Mouse (Mus musculus): ENCODE data around the gene Slc9a2. TPM values are rescaled to one million over a fixed set of nuclear protein-coding genes. Genes with fewer than 3 reads are reported as not detected.
"Not testable (repeated sequence)": the region's sequence is repeated elsewhere in the genome, so short reads cannot be mapped to it uniquely, and the experiment has no call there.

The Slc9a2 gene
- 10 to 100 TPM; 14.9 to 16.2 TPM for total RNA-seq (2021)
- long read RNA-seq, full-length matches to known transcripts = 5 of 8 reads
- long read RNA-seq, partial matches to known transcripts = 1 of 8 reads
- long read RNA-seq, other reads (novel, unspliced or antisense) = 2 of 8 reads

DNA sequence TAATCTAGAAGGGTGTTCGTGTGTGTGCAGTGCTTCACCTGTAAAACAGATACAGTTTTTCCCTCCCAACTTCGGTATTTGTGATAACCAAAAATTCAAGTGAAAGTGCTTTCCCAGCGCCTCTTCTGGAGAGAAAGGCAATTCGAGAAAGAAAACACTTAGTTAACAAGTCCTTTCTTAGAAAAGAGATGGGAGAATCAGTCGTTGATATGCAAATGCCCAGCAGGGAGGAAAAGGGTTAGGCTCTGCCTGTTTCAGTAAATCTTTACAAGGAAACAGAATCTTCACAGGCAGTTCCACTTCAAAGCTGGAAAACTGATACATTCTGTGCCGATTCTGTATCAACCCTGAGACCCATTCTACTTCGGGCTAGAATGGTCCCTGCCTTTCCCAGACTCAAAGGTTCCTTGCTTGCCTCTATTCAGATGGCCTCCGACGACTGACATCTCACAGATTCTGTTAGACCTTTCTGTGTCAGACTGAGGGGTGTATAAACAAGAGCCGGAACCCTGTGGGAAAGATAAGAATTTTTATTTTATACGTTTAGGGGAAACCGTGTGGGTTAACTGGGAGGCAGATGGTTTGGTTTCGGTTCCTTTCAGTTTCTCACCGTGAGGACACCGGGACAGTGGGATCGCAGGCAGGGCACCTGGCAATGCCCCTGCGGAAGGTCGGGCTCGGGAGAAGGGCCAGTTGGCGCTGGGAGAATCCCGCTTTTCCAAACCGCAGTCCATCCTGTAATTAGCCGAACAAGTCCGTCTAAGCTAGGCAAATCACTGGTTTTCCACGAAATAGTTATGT is at the start of gene Slc9a2:
Gene Slc9a2, plus strand, starts transcription at position 508 of the 801 bp plus-strand sequence.
- DNase-seq (ENCODE audit: low spot score in 2 of 2) = no peak

DNA sequence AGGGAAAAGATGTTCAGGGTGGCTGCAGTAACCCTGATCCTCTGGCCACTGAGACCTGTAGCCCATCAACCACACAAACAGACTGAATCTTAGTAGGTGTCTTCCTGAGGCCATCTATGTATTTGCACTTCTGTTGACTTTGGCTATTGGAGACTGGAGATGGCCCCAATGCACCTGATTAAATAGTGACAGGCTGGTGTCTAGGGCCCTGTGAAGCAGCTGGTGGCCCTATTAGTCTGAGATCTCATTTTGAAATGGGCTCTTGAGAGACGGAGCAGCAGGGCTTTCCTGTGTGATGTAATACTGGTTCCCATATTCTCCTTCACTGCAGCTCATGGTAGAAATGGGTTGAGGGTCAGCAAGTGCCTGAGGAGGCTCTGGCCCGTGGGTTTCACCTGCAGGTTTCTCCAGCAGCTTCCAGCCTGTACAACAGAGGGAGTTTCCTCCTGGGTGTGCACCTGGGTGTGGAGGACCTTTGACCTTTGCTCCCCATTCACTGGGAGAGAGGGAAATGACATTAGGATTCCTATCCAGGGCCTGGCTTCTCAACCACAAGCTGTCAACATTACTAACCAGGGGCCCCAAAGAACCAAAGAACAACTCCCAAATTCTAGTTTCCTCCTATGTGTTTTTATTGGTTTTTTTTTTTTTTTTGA is 47.8 kb upstream of the Slc9a2 start:
- no peak for DNase-seq (ENCODE audit: low spot score in 2 of 2)

DNA sequence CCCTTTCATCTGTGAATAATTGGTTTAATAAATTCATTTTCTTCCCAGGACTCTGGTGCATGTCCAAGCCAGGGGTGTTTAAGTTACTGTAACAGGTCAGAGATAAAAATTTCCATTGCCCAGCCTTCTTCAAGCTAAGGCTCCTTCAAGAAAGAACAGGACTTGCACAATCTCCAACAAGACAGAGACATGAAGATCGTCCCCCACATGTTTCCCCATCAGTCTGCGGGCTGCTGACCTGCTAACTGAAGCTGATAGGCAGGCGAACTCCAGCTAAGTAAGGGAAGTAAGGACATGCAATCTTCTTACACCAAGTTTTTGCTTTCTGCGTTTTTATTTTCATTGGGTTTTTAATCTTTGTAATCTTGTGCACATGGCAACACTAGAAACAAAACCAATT is 45.8 kb upstream of the Slc9a2 start:
- no peak for DNase-seq (ENCODE audit: low spot score in 2 of 2)

DNA sequence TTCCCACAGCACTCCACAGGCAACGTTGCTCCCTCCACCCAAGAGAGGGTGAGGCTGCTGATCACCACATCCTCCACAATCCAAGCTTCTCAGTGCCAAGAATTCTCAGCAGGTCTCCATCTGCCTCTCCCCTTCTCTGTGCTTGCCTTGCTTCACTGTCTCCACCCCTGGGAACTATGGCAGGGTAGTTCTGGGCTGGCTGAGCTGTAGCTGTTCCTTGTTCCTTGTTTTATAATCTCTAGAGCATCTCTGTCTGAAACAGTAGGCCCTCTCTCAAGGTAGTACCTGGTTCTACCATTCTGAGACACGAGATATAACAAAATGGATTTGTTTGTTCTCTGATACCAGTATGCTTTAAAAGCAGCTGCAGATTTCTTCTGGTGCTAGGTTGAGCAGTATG is 32.1 kb upstream of the Slc9a2 start:
- DNase-seq (ENCODE audit: low spot score in 2 of 2) = no peak

DNA sequence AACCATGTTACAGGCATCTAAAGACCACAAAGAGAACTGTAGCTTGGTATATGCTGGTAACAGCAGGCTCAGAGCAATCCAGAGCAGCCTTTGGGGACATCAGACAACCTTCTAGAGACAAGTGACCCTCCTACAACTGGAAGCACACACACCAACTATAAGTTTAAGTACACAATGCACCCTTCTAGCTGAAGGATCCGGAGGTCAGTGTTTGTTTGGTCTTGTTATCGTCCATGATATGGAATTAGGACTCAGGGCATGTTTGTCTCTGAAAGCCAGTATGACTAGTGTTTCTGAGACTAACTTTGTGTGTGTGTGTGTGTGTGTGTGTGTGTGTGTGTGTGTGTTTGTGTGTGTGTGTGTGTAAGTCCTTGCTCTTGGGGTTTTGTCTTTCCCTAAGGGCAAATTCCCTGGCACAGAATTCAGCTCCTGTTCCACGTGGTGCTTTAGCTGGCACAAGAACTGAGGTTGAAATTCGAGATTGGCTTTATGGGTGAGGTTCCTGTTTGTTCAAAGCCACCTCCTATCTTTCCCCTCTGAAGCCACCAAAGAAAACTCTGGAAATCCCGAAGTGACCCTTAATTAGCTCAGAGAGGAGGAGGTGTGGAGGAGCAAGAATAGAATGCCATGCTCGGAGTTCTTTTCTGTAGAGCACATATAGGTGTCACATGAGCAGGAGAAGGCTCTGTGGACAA is 29.4 kb upstream of the Slc9a2 start:
- no peak for DNase-seq (ENCODE audit: low spot score in 2 of 2)

DNA sequence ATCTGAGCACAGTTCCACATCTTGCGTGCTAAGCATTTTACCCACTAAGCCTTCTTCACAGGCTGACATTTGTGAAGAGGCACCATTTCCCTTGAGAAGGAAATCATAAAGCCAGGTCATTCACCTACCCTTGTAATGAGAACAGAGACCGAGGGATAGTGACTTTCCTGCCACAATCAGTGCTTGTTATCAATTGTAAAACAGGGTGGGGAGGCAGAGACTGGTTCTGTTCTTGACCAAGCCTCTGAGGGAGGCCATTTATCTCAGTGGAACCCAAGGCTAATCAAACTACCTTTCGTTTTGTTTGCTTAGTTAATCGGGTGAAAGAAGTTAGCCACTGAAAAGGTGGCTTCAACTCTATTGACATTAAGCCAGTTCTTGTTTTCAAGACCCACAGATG is 23.3 kb upstream of the Slc9a2 start:
- DNase-seq (ENCODE audit: low spot score in 2 of 2) = no peak

DNA sequence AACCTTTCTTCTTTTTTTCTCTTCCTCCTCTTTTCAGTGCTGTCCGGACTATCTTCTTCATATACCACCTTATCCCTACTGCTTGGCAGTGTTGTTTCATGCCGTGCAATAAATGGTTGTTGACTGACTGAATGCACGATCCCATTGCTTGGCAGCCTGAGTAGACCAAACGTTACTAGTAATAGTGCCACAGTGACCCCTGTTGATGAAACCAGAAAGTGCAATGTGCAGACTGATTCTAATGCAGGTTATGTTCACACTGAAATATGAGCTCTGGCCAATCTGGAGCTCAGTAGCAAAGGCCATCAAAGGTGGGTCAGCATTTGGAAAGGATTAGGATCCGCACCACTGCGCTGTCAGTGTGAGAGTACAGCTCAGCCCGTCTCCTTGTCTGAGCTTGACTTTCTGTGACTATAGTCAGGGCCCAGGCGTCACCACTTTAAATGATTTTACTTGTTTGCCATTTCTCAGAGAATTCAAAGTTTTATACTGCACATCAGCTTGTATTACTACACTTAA is 22.3 kb upstream of the Slc9a2 start:
- DNase-seq (ENCODE audit: low spot score in 2 of 2) = peak; percentile 75 to 76

DNA sequence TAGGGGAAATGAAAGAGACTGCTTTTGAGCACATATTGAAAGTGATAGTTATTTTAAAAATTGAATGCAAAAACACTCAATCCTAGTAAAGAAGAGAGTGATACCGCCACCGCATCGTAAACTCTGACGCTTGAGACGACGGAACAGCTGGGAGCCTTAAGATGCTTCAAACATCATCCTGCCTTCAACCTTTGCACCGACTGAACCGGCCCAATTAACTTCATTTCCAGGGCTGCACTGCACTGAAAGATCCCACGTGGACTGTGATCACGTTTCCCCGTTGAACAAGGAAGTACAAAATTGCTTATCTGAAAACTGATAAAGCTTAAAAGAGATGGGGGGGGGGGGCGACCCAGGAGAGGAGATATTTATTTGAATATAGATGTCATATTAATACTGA is 21.4 kb upstream of the Slc9a2 start:
- no peak for DNase-seq (ENCODE audit: low spot score in 2 of 2)

DNA sequence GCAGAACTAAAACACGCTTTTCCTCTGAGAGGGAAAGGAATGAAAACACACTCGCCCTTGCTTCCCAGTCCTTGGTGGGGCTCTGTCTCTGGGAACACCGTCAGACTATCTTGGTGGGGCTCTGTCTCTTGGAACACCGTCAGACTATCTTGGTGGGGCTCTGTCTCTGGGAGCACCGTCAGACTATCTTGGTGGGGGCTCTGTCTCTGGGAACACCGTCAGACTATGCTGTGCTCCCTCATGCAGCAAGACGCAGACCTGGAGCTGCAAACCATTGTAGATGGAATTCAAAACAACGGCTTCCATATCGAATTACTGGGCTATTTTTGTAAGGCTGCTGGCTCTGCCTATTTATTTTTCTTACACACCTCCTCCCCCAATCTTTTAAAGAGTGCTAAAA is 20.9 kb upstream of the Slc9a2 start:
- no peak for DNase-seq (ENCODE audit: low spot score in 2 of 2)

DNA sequence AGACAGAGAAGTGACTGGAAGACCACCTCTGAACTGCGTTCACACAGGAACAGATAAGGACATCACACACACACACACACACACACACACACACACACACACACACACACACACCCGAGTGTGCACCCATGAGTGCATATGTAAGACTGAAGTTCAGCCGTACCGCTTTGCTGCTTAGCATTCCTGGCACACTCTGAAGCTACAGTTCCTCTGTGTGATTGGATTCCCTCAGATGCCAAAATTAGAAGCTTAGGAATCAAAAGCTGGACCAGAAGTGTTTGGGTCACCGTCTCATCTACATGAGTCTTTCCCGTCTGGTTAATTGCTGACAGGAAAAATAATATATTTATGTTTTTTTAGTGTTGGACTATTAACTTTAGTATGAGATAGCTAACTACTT is 19.5 kb upstream of the Slc9a2 start:
- DNase-seq (ENCODE audit: low spot score in 2 of 2) = no peak

DNA sequence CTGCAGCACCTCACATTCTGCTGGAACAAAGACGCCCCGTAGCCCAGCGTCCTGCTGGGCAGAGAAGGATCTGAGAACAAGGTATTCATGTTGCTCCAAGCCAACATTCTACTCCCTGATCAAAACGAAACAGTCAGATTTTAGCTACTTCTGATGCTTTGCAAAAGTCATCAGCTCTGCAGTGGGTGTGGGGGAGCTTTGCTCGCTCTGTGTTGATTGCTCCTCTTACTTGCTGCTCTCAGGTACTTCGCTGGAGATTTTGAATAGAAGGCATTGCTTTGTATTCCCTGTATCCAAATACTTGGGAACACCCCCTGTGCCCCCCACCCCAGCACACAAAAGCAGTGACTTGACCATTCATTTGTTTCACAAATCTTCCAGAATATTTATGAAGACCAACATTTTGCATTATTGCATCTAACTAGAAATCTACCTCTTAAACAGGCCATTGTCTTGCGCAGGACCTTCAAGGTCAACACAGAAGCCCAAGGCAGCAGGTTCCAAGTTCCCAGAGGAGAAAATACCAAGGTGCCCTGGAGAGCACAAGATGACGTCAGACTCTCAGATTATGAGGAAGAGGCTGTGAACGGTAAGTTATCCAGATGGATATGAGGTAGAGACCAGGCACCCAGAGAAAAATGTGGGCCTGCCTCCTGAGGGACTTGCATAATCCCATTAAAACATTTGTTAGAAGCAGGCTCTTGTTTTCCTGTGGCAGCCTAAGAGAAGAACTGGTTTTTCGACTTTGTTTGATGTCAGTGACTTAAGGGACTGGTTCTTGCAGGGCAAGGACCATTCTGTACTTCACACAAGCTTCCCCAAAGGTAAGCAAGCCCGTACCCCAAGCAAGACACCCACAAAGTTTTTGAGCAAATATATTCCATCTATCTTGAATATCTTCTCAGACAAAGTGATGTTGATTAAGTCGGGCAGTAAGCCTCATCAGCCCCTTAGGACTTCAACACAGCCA is 14.7 kb upstream of the Slc9a2 start:
- no peak for DNase-seq (ENCODE audit: low spot score in 2 of 2)

DNA sequence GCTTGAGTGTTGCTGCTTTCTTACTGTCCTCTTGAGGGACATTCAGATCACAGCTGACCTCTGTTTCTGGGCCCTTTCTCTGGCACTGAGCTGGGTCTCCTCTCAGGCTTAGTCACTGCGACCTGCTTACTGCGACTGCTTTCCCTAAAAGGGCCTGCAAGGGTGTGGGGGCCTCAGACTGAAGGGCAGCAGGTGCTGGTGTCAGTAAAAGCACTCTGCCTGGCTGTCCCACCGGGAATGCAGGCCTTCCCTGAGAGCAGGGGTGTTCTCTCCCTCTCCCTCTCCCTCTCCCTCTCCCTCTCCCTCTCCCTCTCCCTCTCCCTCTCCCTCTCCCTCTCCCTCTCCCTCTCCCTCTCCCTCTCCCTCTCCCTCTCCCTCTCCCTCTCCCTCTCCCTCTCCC is 12.9 kb upstream of the Slc9a2 start:
- DNase-seq (ENCODE audit: low spot score in 2 of 2) = not testable (repeated sequence)

DNA sequence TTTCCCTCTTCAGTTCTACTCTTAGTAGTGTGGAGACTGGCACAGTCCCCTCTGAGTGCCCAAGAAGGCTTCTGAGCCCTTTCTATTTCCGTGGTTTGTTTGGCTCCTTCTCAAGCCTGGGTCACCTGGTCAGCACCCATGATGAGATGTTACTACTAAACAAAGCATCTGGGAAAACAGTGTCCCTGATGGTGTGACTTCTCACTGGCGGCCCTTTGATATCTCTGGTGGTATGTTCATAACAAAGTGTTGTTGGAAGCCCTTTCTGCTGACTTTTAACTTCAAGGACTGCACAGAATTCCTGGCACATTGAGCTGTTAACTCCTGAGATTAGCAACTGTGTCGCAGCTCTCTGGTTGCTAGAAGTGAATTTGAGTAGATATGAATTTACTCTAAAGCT is 10.3 kb upstream of the Slc9a2 start:
- DNase-seq (ENCODE audit: low spot score in 2 of 2) = no peak

DNA sequence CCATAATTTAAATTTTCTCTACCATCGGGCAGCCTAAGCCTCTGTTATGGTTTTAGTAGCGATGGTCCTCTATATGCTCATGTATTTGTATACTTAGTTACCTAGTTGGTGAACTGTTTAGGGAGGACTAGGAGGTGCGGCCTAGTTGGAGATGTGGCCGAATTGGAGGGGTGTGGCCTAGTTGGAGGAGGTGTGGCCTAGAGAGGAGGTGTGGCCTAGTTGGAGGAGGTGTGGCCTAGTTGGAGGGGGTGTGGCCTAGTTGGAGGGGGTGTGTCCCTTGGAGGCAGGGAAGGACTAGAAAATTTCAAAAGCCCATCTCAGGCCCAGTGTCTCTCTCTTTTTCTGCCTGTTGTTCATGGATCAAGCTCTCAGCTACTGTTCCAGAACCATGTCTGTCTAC is 8.9 kb upstream of the Slc9a2 start:
- DNase-seq (ENCODE audit: low spot score in 2 of 2) = no peak

DNA sequence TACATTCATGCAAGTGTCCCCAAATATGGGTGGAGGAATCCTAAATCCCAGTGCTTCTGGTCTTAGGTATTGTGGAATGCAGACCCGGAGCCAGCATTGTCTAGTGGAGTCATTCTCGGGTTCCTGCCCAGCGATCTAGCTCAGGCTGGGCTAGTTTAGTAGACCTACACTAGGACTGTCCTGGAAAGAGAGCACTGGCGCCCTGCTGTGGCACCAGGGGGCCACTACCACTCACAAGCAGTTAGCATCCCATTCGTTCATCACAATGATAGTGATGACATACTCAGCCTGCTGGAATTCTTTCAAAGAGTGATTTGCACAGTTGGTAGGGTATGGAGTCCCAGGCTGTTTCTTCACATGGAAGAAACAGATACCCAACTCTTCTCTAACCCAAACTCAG is 3.1 kb upstream of the Slc9a2 start:
- no peak for DNase-seq (ENCODE audit: low spot score in 2 of 2)

DNA sequence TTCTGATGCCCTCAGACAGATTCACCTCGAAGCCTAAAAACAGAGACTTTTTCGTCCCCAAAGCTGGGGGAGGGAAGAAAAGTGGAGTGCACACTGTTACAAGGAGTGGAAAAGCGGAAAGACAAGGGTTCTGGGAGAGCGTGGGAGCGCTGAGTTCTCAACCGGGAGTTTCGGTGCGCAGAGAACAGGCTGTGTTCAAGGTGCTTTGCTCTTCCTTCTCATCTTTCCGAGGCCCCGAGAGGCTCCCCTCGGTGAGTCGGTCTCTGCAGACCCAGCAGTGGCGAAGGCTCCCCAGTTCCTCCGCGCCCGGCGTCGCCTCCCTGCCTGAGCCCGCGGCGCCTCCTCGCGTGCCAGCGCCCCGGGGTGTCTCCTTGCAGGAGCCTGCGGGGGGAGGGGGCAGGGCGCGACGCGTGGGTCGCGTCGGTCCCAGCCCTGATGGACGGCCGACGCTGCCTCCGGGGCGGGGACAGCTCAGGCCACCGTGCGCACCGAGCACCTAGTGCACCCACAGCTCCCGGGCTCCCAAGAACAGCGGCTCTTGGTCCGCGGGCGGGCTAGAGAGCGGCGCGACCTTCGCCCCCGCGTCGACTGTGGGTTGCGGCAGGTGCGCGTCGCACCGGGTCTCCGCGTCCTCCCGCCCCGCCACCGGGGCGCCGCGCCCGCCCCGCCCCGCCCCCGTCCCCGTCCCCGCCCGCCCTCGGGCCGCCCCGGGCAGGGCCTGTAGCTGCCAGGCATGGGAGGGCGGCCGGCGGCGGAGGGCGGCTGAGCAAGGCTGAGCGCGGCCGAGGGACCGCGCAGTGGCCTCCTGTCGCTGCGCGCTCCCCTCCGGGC is 709 bp downstream of the Slc9a2 start:
- DNase-seq (ENCODE audit: low spot score in 2 of 2) = peak; percentile 44 to 49

DNA sequence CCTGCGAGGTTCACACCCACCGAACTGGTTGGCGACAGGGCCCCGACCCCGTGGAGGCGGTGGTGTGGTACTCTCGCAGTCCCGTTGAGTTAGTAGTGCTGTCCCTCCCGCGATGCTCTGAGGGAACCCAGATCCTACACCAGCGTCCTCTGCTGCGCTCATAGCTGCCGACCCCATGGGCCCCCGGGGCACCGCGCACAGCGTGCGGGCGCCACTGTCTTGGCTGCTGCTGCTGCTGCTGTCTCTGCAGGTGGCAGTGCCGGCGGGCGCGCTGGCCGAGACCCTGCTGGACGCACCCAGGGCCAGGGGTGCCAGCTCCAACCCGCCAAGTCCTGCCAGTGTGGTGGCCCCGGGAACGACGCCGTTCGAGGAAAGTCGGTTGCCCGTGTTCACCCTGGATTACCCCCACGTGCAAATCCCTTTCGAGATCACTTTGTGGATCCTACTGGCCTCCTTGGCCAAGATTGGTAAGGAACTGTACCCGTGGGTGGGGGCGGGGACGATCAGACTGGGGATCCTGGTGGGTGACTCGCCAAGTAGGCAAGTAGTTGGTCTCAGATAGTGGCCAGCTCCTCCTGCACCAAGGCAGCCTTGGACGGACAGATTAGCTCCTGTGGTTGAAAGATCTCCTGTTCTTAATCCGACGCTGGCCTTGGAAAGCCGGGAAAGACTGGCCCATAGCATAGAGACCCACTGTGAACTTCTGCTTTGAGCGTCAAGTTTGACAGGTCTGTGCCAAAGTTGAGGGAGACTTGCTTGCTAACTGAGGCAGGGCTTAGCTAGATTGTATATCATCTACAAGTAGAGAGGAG is 1.5 kb downstream of the Slc9a2 start:
- DNase-seq (ENCODE audit: low spot score in 2 of 2) = peak; percentile 22 to 32

DNA sequence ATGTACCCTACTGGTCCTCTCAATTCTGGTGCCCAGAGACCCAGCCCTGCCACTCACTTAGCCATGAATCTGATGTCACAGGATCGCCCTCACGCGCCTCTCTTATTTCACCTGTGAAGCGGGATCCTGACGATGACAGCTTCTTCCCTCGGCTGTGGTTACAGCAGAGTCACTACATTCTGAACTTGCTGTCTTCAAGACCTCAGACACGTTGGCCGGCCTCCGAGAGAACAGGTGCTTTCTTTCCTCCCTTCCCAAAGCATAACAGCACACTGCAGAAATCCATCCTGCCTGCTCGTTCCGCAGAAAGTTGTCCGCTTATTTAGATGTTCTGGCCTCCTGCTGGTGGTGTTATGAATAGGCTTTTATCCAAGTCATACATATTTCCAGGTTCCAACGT is 13.9 kb downstream of the Slc9a2 start:
- no peak for DNase-seq (ENCODE audit: low spot score in 2 of 2)

DNA sequence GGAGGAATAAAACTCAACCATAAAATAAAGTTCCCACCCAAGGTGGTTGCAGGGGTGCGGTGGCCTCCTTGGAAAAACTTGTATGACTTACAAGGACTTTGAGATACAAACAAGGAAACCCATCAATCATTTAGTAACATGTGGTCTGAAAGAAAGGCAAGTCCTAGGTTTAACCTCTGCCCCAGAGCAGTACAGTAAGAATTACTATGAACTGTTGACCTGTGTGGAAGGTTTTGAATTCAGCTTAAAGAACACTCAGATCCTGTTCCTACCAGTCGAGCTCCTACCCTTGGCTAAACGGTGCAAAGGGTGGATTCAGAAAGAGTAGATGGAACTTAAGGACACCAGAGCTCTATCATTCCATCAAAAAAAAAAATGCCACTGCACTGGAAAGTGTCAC is 16.1 kb downstream of the Slc9a2 start:
- DNase-seq (ENCODE audit: low spot score in 2 of 2) = no peak
